Mouse (Mus musculus): Measurements from ENCODE around the gene Adgrl3. TPM values are rescaled to one million over a fixed set of nuclear protein-coding genes. Genes with fewer than 3 reads are reported as not detected.

The Adgrl3 gene
- polyA plus RNA-seq, 1 experiment = 15.8 TPM

DNA sequence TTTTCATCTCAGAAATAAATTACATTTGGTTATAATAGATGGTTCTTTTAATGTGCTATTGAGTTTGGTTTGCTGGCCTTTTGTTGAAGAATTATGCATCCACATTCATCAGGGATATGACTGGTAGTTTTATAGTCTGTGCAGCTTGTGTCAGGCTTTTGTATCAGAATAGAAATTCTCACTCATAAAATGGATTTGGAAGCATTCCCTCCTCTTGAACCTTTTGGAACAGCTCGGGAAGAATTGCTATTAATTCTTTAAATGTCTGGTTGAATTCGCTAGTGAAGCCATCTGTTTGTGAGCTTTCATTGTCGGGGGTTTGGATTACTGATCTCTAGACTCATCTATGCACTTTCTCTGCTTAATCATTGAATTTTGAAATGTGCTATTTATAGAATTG lies 666.3 kb downstream of the Adgrl3 start:
- Histone ChIP-seq H3K27me3 (ENCODE audit: control insufficient read depth, insufficient read depth, insufficient read length) (no peaks in the 10 kb centered on the region), H3K4me3 (no peak overlapping the region), H3K36me3 (ENCODE audit: control insufficient read depth, insufficient read depth) (no peaks in the 10 kb centered on the region), H3K4me2 (ENCODE audit: low read depth) (no peak overlapping the region), H3ac (ENCODE audit: control insufficient read depth, insufficient read length) (no peak overlapping the region), H3K79me2 (ENCODE audit: control insufficient read depth, insufficient read depth) (no peaks in the 10 kb centered on the region)
- TF ChIP-seq USF1 (IDR thresholded peaks at IDR 0.05; ENCODE audit: low read depth) (no peak), MAX (IDR thresholded peaks at IDR 0.05; ENCODE audit: low read depth) (no peak), CEBPB (IDR thresholded peaks at IDR 0.05; ENCODE audit: insufficient read depth, poor library complexity, severe bottlenecking) (no peak), POLR2A (IDR thresholded peaks at IDR 0.05; ENCODE audit: insufficient read length, low read depth) (no peak), E2F4 (IDR thresholded peaks at IDR 0.05; ENCODE audit: insufficient read depth) (no peak), MYOD1 (IDR thresholded peaks at IDR 0.05; ENCODE audit: control insufficient read depth in 1 of 3, insufficient read length in 2 of 3, low read depth in 2 of 3) (no peak), POLR2AphosphoS2 (IDR thresholded peaks at IDR 0.05; ENCODE audit: insufficient read length, low read depth) (no peak), TCF12 (IDR thresholded peaks at IDR 0.05; ENCODE audit: insufficient read depth, poor library complexity, severe bottlenecking) (no peak), REST (IDR thresholded peaks at IDR 0.05; ENCODE audit: insufficient read depth, insufficient read length) (no peak), TCF3 (IDR thresholded peaks at IDR 0.05; ENCODE audit: insufficient read length, low read depth) (no peak)

DNA sequence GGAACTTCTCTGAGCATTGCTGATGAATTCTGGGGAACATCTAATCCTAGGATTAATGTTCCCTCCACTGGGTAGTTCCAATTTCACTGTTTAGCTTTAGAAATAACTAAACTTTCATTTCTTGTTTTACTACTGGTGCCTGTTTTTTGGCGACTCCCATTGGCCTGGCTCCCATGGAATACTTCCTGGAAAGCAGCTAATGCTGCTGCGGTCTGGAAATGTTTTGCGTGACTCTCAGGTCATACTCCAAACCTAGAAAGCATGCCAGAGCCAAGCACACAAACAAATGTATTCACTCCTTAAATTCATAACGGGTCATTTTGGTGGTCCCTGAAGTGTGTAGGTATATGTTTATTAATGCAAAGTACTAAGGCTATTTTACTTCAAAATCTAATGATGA lies 666.9 kb downstream of the Adgrl3 start:
- Histone ChIP-seq H3K79me2 (ENCODE audit: control insufficient read depth, insufficient read depth) (no peaks in the 10 kb centered on the region), H3ac (ENCODE audit: control insufficient read depth, insufficient read length) (no peak overlapping the region), H3K4me3 (no peak overlapping the region), H3K36me3 (ENCODE audit: control insufficient read depth, insufficient read depth) (no peaks in the 10 kb centered on the region), H3K4me2 (ENCODE audit: low read depth) (no peak overlapping the region), H3K27me3 (ENCODE audit: control insufficient read depth, insufficient read depth, insufficient read length) (no peaks in the 10 kb centered on the region)
- TF ChIP-seq USF1 (IDR thresholded peaks at IDR 0.05; ENCODE audit: low read depth) (no peak), MAX (IDR thresholded peaks at IDR 0.05; ENCODE audit: low read depth) (no peak), MYOG (IDR thresholded peaks at IDR 0.05; ENCODE audit: control insufficient read depth in 1 of 3, insufficient read depth in 1 of 3, insufficient read length in 2 of 3, low read depth in 2 of 3) (no peak)

DNA sequence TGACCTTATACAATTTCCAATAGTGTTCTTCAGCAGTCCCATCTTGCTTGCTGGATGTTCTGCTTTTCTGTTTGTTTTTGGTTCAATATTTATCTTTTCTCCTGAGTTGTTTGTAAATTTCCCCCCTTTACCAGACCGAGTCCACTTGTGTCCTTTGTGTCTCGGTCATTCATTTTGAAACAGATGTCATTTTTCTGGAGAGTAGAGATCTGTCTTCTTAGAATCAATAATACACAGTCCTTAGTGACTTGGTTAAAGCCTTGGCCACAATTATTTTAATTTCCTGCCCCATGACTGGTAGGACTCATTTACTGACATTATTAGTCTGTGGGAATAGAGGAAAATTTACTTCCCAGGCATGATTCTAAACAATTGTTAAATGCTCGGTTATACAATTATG lies 709.7 kb downstream of the Adgrl3 start:
- no peak for TF ChIP-seq CEBPB (IDR thresholded peaks at IDR 0.05; ENCODE audit: insufficient read depth, poor library complexity, severe bottlenecking)
- TF ChIP-seq POLR2A (IDR thresholded peaks at IDR 0.05; ENCODE audit: insufficient read length, low read depth) = no peak
- no peak for TF ChIP-seq MYOG (IDR thresholded peaks at IDR 0.05; ENCODE audit: control insufficient read depth in 1 of 3, insufficient read depth in 1 of 3, insufficient read length in 2 of 3, low read depth in 2 of 3)
- TF ChIP-seq REST (IDR thresholded peaks at IDR 0.05; ENCODE audit: insufficient read depth, insufficient read length) = no peak
- TF ChIP-seq MAX (IDR thresholded peaks at IDR 0.05; ENCODE audit: low read depth) = no peak
- TF ChIP-seq POLR2AphosphoS2 (IDR thresholded peaks at IDR 0.05; ENCODE audit: insufficient read length, low read depth) = no peak
- no peak for TF ChIP-seq E2F4 (IDR thresholded peaks at IDR 0.05; ENCODE audit: insufficient read depth)
- H3K36me3 ChIP-seq (ENCODE audit: control insufficient read depth, insufficient read depth) = peaks cover 4% of the 10 kb centered on the region
- H3ac ChIP-seq (ENCODE audit: control insufficient read depth, insufficient read length) = no peak overlapping the region
- no peak overlapping the region for H3K4me3 ChIP-seq
- no peaks in the 10 kb centered on the region for H3K79me2 ChIP-seq (ENCODE audit: control insufficient read depth, insufficient read depth)
- H3K27me3 ChIP-seq (ENCODE audit: control insufficient read depth, insufficient read depth, insufficient read length) = no peaks in the 10 kb centered on the region
- H3K4me2 ChIP-seq (ENCODE audit: low read depth) = no peak overlapping the region

DNA sequence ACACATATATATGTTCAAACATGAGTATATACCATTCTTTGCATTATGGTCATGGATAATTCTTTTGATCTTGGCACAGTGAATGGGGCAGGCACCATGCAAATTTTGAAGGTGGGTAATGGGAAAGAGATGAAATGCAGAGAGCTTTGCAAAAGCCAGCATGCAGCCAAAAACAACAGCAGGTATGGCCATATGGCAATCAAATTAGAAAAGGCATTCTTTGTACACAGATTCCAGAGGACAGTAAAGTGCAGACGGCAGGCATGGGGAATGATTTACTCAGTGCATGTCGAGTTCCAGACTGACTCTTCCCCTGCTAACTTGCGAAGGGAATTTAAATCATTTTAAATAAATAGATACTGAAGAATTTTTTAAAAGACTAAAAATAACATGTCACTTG lies 716.1 kb downstream of the Adgrl3 start:
- Histone ChIP-seq H3K27me3 (ENCODE audit: control insufficient read depth, insufficient read depth, insufficient read length) (no peaks in the 10 kb centered on the region), H3K79me2 (ENCODE audit: control insufficient read depth, insufficient read depth) (no peaks in the 10 kb centered on the region), H3ac (ENCODE audit: control insufficient read depth, insufficient read length) (no peak overlapping the region), H3K36me3 (ENCODE audit: control insufficient read depth, insufficient read depth) (no peaks in the 10 kb centered on the region), H3K4me3 (no peak overlapping the region), H3K4me2 (ENCODE audit: low read depth) (no peak overlapping the region)
- TF ChIP-seq SRF (IDR thresholded peaks at IDR 0.05; ENCODE audit: control insufficient read depth, insufficient read length, low read depth) = no peak
- TF ChIP-seq MYOD1 (IDR thresholded peaks at IDR 0.05; ENCODE audit: control insufficient read depth in 1 of 3, insufficient read length in 2 of 3, low read depth in 2 of 3) = no peak
- no peak for TF ChIP-seq TCF12 (IDR thresholded peaks at IDR 0.05; ENCODE audit: insufficient read depth, poor library complexity, severe bottlenecking)

DNA sequence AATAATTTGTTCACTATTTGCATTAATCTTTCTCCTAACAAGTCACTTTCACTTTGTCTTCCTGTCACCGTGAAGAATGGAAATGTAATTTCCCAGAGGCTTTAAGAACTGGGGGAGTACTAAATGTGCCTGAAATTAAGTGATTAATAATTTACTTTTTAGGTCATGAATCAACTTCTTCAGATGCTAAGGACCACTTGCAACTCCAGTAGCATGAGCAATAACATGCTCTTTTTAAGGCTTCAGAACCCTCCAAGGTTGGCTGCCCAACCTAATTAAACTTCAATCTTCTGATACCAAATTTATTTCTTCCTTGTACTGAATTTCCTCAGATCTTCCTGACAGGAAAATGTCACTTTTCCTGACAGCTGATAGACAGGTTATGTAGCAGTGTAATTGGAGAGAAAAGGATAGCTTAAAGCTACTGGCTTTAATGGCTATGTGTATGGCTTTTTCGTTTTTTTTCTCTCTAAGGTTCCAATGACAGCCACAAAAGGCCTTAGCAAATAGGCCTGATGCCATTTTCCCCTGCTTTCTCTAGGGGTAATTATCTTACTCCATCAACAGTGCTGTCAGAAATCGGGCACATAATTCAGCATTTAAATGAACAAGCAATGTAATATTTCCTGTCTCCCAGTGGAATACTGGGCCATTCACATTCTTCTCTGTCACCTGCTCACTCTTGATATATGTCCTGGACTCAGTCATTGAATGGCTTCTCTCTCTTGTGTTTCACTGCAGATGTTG lies 718.5 kb downstream of the Adgrl3 start:
- H3K79me2 ChIP-seq (ENCODE audit: control insufficient read depth, insufficient read depth) = no peaks in the 10 kb centered on the region
- no peak overlapping the region for H3K4me2 ChIP-seq (ENCODE audit: low read depth)
- no peaks in the 10 kb centered on the region for H3K36me3 ChIP-seq (ENCODE audit: control insufficient read depth, insufficient read depth)
- H3K27me3 ChIP-seq (ENCODE audit: control insufficient read depth, insufficient read depth, insufficient read length) = no peaks in the 10 kb centered on the region
- TF ChIP-seq TCF3 (IDR thresholded peaks at IDR 0.05; ENCODE audit: insufficient read length, low read depth) = no peak
- TF ChIP-seq SRF (IDR thresholded peaks at IDR 0.05; ENCODE audit: control insufficient read depth, insufficient read length, low read depth) = no peak
- H3K4me3 ChIP-seq = no peak overlapping the region
- H3ac ChIP-seq (ENCODE audit: control insufficient read depth, insufficient read length) = no peak overlapping the region

DNA sequence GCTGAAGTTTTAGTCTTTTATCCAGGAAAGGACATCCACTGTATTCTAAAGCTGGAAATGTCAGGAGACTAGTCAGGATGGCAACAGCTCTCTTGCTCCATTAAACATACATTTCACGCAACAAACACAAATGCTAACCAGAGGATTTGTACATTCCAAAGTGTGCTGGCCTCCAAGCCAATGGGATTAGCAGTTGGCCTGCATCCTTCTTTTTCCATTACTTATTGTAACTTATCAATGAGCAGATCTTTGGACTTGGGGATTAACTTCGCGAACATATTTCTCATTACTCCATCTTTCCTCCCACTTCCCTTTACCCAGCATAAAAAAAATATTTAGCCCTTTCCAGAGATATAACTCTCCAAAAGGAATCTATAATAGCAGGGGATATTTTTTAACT lies 732.5 kb downstream of the Adgrl3 start:
- TF ChIP-seq USF1 (IDR thresholded peaks at IDR 0.05; ENCODE audit: low read depth) = no peak
- TF ChIP-seq SRF (IDR thresholded peaks at IDR 0.05; ENCODE audit: control insufficient read depth, insufficient read length, low read depth) = no peak
- no peak for TF ChIP-seq TCF12 (IDR thresholded peaks at IDR 0.05; ENCODE audit: insufficient read depth, poor library complexity, severe bottlenecking)
- TF ChIP-seq REST (IDR thresholded peaks at IDR 0.05; ENCODE audit: insufficient read depth, insufficient read length) = no peak
- TF ChIP-seq TCF3 (IDR thresholded peaks at IDR 0.05; ENCODE audit: insufficient read length, low read depth) = no peak
- no peak for TF ChIP-seq POLR2AphosphoS2 (IDR thresholded peaks at IDR 0.05; ENCODE audit: insufficient read length, low read depth)
- no peak for TF ChIP-seq POLR2A (IDR thresholded peaks at IDR 0.05; ENCODE audit: insufficient read length, low read depth)
- TF ChIP-seq MYOD1 (IDR thresholded peaks at IDR 0.05; ENCODE audit: control insufficient read depth in 1 of 3, insufficient read length in 2 of 3, low read depth in 2 of 3) = no peak
- no peak for TF ChIP-seq CEBPB (IDR thresholded peaks at IDR 0.05; ENCODE audit: insufficient read depth, poor library complexity, severe bottlenecking)
- no peak for TF ChIP-seq E2F4 (IDR thresholded peaks at IDR 0.05; ENCODE audit: insufficient read depth)
- TF ChIP-seq MYOG (IDR thresholded peaks at IDR 0.05; ENCODE audit: control insufficient read depth in 1 of 3, insufficient read depth in 1 of 3, insufficient read length in 2 of 3, low read depth in 2 of 3) = no peak
- no peak for TF ChIP-seq MAX (IDR thresholded peaks at IDR 0.05; ENCODE audit: low read depth)
- Histone ChIP-seq H3K4me3 (no peak overlapping the region), H3K4me2 (ENCODE audit: low read depth) (no peak overlapping the region), H3K36me3 (ENCODE audit: control insufficient read depth, insufficient read depth) (no peaks in the 10 kb centered on the region), H3K27me3 (ENCODE audit: control insufficient read depth, insufficient read depth, insufficient read length) (no peaks in the 10 kb centered on the region), H3K79me2 (ENCODE audit: control insufficient read depth, insufficient read depth) (no peaks in the 10 kb centered on the region), H3ac (ENCODE audit: control insufficient read depth, insufficient read length) (no peak overlapping the region)
